Mouse (Mus musculus): ENCODE data around the gene Adh4.

GRCm38 (mm10) chr3:138373920-138374319, 41.3 kb upstream of the Adh4 start:
- TF ChIP-seq CTCF (IDR thresholded peaks at IDR 0.05; ENCODE audit: borderline replicate concordance, control insufficient read depth, extremely low read depth, insufficient read depth, low read length, poor library complexity) (no peak), POLR2A (IDR thresholded peaks at IDR 0.05; ENCODE audit: control insufficient read depth, extremely low read depth, insufficient read depth, low read length, poor library complexity) (no peak)

All from thymus, adult 2 months (tissue).